Mouse (Mus musculus) megakaryocyte, embryonic 14.5 days (primary cell): ENCODE results near the gene Polg2.

Experiments used
- FLI1 ChIP-seq: IDR thresholded peaks from 2 replicates; pipeline ENCODE4 v1.6.1; 2012; ENCODE audit warnings: low read length, inconsistent platforms, mixed read lengths
- GATA1 ChIP-seq: IDR thresholded peaks from 3 replicates; pipeline ENCODE4 v1.6.1; 2012; ENCODE audit warnings: mixed read lengths, low read length, inconsistent platforms, borderline replicate concordance

DNA sequence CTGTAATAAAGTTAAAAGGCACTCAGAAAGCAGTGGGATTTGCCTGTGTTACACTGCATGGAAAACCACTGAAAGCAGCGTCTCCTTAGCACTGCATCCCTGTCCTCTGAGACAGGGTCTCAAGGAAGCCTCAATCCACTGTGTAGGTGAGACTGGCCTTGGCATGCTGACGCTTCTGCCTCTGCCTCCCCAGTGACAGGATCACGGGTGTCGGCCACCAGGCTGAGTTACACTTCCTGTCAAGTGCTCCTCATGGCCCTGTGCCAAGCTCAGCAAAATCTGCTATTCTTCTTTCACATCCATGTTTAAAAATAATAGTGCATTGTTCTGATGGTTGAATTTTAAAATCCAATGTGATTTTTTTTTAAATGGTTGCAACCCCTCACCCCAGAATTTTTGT, 41.6 kb upstream of the Polg2 start:
- no peak for TF ChIP-seq GATA1
- no peak for TF ChIP-seq FLI1
